Mouse (Mus musculus): ENCODE results near the gene Htr2a. TPM values are rescaled to one million over a fixed set of nuclear protein-coding genes. Genes with fewer than 3 reads are reported as not detected.

Gene Htr2a
- polyA plus RNA-seq, 1 experiment from 2014 or later, result 0.72 TPM

DNA sequence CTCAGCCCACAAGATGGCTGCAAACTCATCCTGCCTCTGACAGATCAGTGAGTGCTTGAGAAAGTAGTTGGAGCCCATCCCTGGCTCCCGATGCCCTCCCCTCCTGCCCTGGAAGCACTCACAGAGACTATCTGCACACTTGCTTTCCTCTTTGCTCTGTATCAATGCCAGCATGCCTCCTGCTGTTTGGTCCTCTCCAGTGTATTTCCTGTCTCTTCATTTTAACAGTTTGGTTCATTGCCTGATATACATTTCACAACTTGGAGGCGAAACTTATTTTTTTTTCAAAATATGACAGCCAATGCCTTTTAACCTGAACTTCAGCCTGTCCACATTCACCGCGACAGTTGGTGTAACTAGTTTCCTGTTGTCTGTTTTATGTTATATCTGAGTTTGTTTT lies 11.0 kb downstream of the Htr2a start:
- H3K4me2 ChIP-seq, result no peak overlapping the region
- H3K27ac ChIP-seq (replicated peaks), result no peak overlapping the region
- no peak for ATAC-seq (ENCODE audit: extremely low read depth, insufficient number of reproducible peaks, low FRiP score, low TSS enrichment)
- WGBS, result 48% methylated on average over 4 of the region's 4 CpGs
- H3K4me3 ChIP-seq, result no peak overlapping the region
- H3K27me3 ChIP-seq (replicated peaks), result no peaks in the 10 kb centered on the region
- H3K9me3 ChIP-seq, result no peaks in the 10 kb centered on the region
- peak overlapping the region; percentile 13; the same call in 1 of the 2 replicates for H3K9ac ChIP-seq
- peaks cover 42% of the 10 kb centered on the region for H3K4me1 ChIP-seq
- no peaks in the 10 kb centered on the region for H3K36me3 ChIP-seq

DNA sequence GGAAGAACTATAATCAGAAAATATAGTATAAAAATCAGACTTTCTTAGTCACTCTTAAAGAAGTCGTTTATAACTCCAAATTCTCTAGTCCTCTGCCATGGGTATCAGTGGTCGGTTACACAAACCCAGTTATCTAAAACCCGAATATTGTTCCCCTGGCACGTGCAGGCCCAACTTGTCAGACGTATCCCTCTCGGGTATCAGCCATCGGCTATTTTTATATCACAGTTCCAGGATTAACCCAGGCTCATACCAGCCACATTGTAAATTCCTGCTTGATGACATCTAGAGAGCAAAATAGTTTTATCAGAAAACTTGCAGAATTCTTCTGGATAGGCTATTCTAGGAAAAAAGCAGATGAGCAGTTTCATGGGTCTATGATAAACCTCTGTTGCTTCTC lies 16.6 kb downstream of the Htr2a start:
- no peaks in the 10 kb centered on the region for H3K36me3 ChIP-seq
- H3K4me3 ChIP-seq, result no peak overlapping the region
- 20% methylated on average over 7 of the region's 7 CpGs for WGBS
- peak overlapping the region; percentile 7; the same call in 1 of the 2 replicates for H3K4me2 ChIP-seq
- H3K27me3 ChIP-seq (replicated peaks), result no peaks in the 10 kb centered on the region
- no peak for ATAC-seq (ENCODE audit: extremely low read depth, insufficient number of reproducible peaks, low FRiP score, low TSS enrichment)
- H3K9ac ChIP-seq, result no peak overlapping the region
- H3K4me1 ChIP-seq, result peaks cover 49% of the 10 kb centered on the region
- H3K9me3 ChIP-seq, result no peaks in the 10 kb centered on the region
- peak overlapping the region; percentile 87 for H3K27ac ChIP-seq (replicated peaks)

DNA sequence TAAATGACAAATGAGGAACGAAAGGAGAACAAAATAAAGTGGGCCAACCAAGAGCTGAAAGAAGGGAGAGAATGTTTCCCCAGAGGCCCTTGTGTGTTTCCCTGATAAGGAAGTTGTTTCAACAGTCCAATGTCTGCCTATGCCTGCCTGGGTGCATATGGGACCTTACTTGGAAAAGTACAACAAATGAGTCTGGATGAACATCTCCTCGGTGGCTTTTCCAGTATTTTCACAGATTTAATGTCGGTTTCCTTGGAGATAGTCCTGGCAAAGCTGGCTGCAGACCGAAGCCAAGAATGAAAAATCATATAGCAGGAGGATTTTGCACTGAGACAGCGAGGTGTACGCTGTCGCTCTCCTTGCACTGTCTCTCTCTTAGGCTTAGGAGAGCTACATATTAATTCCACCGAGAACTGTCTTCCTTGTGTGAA lies 18.8 kb downstream of the Htr2a start:
- H3K4me1 ChIP-seq, result peaks cover 39% of the 10 kb centered on the region
- no peaks in the 10 kb centered on the region for H3K36me3 ChIP-seq
- no peak overlapping the region for H3K4me3 ChIP-seq
- H3K27ac ChIP-seq (replicated peaks), result peak overlapping the region; percentile 39
- WGBS, result 68% methylated on average over 8 of the region's 8 CpGs
- no peak overlapping the region for H3K4me2 ChIP-seq
- ATAC-seq (ENCODE audit: extremely low read depth, insufficient number of reproducible peaks, low FRiP score, low TSS enrichment), result no peak; the same call in 1 of the 2 replicates
- no peaks in the 10 kb centered on the region for H3K9me3 ChIP-seq
- H3K27me3 ChIP-seq (replicated peaks), result no peaks in the 10 kb centered on the region
- H3K9ac ChIP-seq, result peak overlapping the region; percentile 28; the same call in 1 of the 2 replicates

DNA sequence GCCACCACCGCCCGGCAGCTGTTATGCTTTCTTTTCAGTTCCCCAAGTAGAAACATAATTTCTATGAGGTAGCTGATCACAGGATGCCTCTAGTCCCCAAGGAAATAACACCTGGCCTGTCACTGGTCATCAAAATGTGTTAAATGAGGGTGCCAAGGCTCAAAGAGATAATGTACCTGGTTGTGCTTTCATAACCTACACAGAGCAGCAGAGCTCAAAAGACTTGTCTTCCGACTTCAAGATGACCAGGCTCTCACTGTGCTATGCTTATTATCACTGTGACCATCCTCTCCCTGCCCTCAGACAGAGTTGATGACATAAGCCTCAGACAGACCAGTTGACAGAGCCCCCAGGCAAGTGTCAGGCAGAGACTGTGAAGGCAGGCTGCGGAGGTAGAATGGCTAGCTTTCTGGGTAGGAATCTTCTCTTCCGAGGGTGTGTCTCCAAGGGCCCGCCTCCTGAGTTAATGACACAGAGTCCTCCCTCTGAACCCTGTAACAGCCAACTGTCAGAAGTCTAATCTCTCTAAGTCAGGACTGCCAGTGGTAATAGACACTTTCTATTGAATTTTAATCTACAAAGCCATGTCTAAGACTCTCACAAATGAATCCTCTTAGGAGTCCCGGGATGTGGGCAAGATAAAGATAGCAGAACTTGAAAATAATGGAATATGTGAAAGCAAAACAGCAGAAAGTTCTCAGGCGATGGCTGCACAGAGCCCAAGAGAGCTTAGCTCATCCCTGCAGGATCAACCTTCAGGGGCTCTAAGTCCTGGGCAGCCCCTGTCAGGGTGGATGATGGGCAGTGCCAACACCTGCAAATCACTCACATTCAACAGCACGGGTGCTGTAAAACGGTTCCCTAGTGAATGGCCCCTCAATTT lies 31.7 kb downstream of the Htr2a start:
- WGBS, result 54% methylated on average over 10 of the region's 10 CpGs
- Histone ChIP-seq H3K27ac (replicated peaks) (no peak overlapping the region), H3K4me1 (peaks cover 22% of the 10 kb centered on the region), H3K4me3 (no peak overlapping the region), H3K36me3 (no peaks in the 10 kb centered on the region), H3K9ac (no peak overlapping the region), H3K9me3 (no peaks in the 10 kb centered on the region), H3K27me3 (replicated peaks) (no peaks in the 10 kb centered on the region), H3K4me2 (no peak overlapping the region)
- ATAC-seq (ENCODE audit: extremely low read depth, insufficient number of reproducible peaks, low FRiP score, low TSS enrichment), result no peak

DNA sequence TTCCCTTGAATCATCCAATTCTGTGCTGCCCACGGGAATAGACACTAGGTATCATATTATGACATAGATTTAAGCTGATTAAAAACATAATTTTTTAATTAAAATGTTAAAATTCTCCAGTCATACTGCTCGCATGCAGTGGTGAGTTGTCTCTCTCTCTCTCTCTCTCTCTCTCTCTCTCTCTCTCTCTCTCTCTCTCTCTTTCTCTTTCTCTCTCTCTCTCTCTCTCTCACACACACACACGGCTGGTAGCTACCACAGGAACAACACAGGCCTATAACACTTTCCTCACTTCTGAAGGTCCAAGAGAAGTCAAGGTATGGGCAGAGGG lies 32.3 kb downstream of the Htr2a start:
- Histone ChIP-seq H3K4me3 (no peak overlapping the region), H3K36me3 (no peaks in the 10 kb centered on the region), H3K4me1 (peaks cover 28% of the 10 kb centered on the region), H3K27me3 (replicated peaks) (no peaks in the 10 kb centered on the region), H3K9ac (no peak overlapping the region), H3K9me3 (no peaks in the 10 kb centered on the region), H3K4me2 (no peak overlapping the region), H3K27ac (replicated peaks) (no peak overlapping the region)
- WGBS, result 67% methylated on average over 3 of the region's 3 CpGs
- no peak for ATAC-seq (ENCODE audit: extremely low read depth, insufficient number of reproducible peaks, low FRiP score, low TSS enrichment)

DNA sequence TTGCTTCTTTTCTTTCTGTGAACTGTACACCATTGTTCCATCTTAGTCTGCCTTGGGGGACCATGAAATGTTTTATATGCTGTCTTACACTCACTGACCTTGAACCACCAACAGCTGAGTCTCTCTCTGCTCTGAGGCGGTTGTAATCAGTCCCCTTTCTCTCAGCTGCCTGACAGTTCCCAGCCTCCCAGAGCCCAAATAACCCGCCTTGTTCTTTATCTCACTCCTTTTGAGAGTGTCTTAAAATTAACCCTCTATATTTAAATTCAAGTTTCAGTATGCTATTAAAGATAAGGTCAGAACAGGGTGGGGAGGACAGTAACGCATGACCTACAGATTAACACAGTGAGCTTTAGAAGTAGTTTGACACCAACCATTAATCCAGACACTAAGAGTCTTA lies 32.9 kb downstream of the Htr2a start:
- H3K27me3 ChIP-seq (replicated peaks), result no peaks in the 10 kb centered on the region
- ATAC-seq (ENCODE audit: extremely low read depth, insufficient number of reproducible peaks, low FRiP score, low TSS enrichment), result no peak
- WGBS, result 24% methylated on average over 3 of the region's 3 CpGs
- H3K4me1 ChIP-seq, result peaks cover 34% of the 10 kb centered on the region
- H3K36me3 ChIP-seq, result no peaks in the 10 kb centered on the region
- no peaks in the 10 kb centered on the region for H3K9me3 ChIP-seq
- H3K9ac ChIP-seq, result no peak overlapping the region
- no peak overlapping the region for H3K4me3 ChIP-seq
- H3K4me2 ChIP-seq, result no peak overlapping the region
- peak overlapping the region; percentile 24; the same call in 1 of the 2 replicates for H3K27ac ChIP-seq (replicated peaks)

DNA sequence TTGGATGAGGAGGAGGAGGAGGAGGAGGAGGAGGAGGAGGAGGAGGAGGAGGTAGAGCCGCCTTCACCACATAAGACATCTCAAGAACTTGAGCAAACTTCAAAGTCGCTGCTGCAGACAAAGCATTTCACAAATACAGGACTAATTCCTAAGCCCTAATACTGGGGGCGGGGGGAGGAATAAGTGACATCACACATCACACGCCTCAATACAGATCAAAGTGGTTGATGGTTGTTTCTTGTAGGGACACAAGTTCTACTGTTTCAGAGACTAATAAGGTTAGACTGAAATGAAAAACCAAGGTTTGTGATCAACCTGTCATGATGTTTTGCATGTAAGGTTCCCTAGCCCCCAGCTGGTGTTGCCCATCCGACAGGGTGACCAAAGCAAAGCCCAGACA lies 39.2 kb downstream of the Htr2a start:
- Histone ChIP-seq H3K36me3 (no peaks in the 10 kb centered on the region), H3K9ac (no peak overlapping the region), H3K9me3 (no peaks in the 10 kb centered on the region), H3K27ac (replicated peaks) (no peak overlapping the region), H3K4me2 (no peak overlapping the region), H3K27me3 (replicated peaks) (no peaks in the 10 kb centered on the region), H3K4me3 (no peak overlapping the region), H3K4me1 (peaks cover 20% of the 10 kb centered on the region)
- ATAC-seq (ENCODE audit: extremely low read depth, insufficient number of reproducible peaks, low FRiP score, low TSS enrichment), result no peak
- WGBS, result 83% methylated on average over 5 of the region's 5 CpGs

DNA sequence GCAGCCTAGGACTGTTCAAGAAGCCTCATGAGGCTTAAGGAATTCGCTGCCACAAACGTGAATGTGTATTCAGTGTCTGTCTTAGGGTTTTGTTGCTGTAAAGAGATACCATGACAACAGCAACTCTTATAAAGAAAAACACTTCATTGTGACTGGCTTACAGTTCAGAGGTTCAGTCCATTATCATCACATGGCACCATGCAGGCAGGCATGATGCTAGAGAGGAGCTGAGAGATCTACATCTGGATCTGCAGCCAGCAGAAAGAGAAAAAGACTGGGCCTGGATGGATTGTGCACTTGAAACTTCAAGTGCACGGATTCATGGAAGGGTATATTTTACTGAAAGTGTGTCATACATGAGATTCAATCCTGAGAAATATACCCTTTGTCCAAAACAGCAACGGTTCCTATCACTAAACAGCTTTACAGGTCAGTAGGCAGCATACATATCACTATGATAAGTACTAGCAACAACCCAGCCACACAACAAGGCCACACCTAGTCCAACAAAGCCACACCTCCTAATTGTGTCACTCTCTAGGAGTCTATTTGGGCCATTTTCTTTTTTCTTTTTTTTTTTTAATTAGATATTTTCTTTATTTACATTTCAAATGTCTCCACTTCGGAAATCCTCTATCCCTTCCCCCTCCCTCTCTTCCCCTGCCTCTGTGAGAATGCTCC lies 43.8 kb downstream of the Htr2a start:
- Histone ChIP-seq H3K27ac (replicated peaks) (no peak overlapping the region), H3K9me3 (no peaks in the 10 kb centered on the region), H3K9ac (no peak overlapping the region), H3K4me3 (no peak overlapping the region), H3K4me1 (no peaks in the 10 kb centered on the region), H3K27me3 (replicated peaks) (peaks cover 6% of the 10 kb centered on the region; the same call in 1 of the 2 replicates), H3K4me2 (no peak overlapping the region), H3K36me3 (no peaks in the 10 kb centered on the region)
- 76% methylated on average over 5 of the region's 5 CpGs for WGBS
- ATAC-seq (ENCODE audit: extremely low read depth, insufficient number of reproducible peaks, low FRiP score, low TSS enrichment), result no peak

DNA sequence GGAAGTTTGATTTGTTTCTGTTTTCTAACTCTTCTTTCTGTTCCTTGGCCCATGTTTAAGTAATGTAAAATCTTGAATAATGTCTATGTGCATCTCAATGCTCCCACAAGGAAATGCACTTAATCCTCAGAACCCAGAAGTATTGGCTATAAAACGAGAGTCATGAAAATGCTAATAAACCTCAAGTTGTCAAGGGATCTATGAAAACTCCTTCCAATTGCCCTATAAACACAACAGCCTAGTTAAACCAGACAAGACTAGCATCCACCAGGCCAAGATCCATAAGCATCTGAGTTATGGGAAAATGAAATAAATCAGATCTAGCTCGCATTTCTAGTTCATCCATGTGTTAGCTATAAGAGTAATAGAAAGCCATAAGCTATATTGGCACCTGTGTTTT lies 51.3 kb downstream of the Htr2a start:
- H3K4me2 ChIP-seq, result no peak overlapping the region
- no peak overlapping the region for H3K4me3 ChIP-seq
- H3K36me3 ChIP-seq, result no peaks in the 10 kb centered on the region
- no peak for ATAC-seq (ENCODE audit: extremely low read depth, insufficient number of reproducible peaks, low FRiP score, low TSS enrichment)
- no peaks in the 10 kb centered on the region for H3K9me3 ChIP-seq
- no peak overlapping the region for H3K27ac ChIP-seq (replicated peaks)
- H3K9ac ChIP-seq, result no peak overlapping the region
- 86% methylated on average over 2 of the region's 2 CpGs for WGBS
- peaks cover 3% of the 10 kb centered on the region; the same call in 1 of the 2 replicates for H3K4me1 ChIP-seq
- peaks cover 26% of the 10 kb centered on the region; the same call in 1 of the 2 replicates for H3K27me3 ChIP-seq (replicated peaks)

DNA sequence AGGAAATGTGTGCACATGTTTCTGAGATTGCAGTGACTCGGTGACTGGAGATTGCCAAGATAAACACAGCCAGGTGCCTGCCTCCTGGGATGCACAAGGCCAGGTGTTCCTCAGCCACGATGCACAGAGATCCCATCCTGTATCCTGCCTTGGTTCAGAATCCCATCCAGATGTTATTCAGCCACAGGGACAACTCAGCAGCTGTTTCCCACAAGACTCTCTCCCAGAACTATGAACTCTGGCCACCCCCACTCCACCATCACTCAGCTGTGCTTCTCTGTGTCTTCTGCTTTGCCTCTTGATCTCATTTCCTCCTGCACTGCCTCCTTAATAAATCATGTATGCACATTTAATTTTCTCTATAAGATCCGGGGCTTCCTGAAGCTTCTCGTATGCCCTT lies 56.1 kb downstream of the Htr2a start:
- Histone ChIP-seq H3K36me3 (no peaks in the 10 kb centered on the region), H3K4me3 (no peak overlapping the region), H3K27me3 (replicated peaks) (peaks cover 52% of the 10 kb centered on the region), H3K9ac (no peak overlapping the region), H3K4me1 (0 out of 2 replicates have a peak, but pooled peaks cover 4% of the 10 kb centered on the region), H3K4me2 (no peak overlapping the region), H3K9me3 (no peaks in the 10 kb centered on the region), H3K27ac (replicated peaks) (no peak overlapping the region)
- WGBS, result 60% methylated on average over 4 of the region's 4 CpGs
- ATAC-seq (ENCODE audit: extremely low read depth, insufficient number of reproducible peaks, low FRiP score, low TSS enrichment), result no peak

DNA sequence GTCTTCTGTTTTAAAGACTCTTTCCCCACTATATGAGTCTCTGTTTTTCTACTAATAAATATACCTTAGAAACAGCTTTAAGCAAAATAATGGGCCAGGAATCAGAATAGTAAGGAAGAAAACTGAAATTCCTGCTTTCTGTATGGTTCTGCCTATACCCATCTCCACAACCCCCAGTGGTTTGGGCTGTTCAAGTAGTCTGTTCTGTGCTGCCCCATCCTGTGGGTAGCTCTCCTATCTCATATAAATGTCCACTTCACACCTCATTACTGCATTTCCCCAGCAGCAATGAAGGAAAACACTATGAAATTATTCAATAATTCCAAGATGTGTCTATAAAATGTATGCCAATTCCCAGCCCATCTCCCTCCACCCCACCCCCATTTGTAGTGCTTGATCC lies 56.8 kb downstream of the Htr2a start:
- no peak for ATAC-seq (ENCODE audit: extremely low read depth, insufficient number of reproducible peaks, low FRiP score, low TSS enrichment)
- Histone ChIP-seq H3K27me3 (replicated peaks) (peaks cover 50% of the 10 kb centered on the region), H3K9ac (no peak overlapping the region)

More for the DNA sequence above, 56.8 kb downstream of the Htr2a start:
- Histone ChIP-seq H3K36me3 (no peaks in the 10 kb centered on the region), H3K4me1 (0 out of 2 replicates have a peak, but pooled peaks cover 4% of the 10 kb centered on the region), H3K4me3 (no peak overlapping the region), H3K4me2 (no peak overlapping the region), H3K9me3 (no peaks in the 10 kb centered on the region), H3K27ac (replicated peaks) (no peak overlapping the region)
